Mouse (Mus musculus) hindbrain, embryonic 16.5 days (tissue): ENCODE results near the gene Rps18. TPM values are rescaled to one million over a fixed set of nuclear protein-coding genes. Genes with fewer than 3 reads are reported as not detected.
"Not testable (repeated sequence)": the region's sequence is repeated elsewhere in the genome, so short reads cannot be mapped to it uniquely, and the experiment has no call there.

Experiments used
- ATAC-seq: fragments of 200-750 bp; cut with Nextera tagmentation; 2 replicates; pipeline ENCODE4 v1.8.0; 2017; ENCODE audit warnings: moderate TSS enrichment, moderate library complexity
- H3K27ac ChIP-seq: fragments of 300-500 bp; sonication (generic); 2 replicates; pipeline ENCODE4 v1.5.1; 2014; ENCODE audit warnings: low read depth, mild to moderate bottlenecking, control low read depth, low read length, moderate library complexity
- H3K27me3 ChIP-seq: fragments of 300-500 bp; sonication (generic); replicated peaks from 2 replicates; pipeline ENCODE4 v1.6.1; 2014; ENCODE audit warnings: low read length; ENCODE audit not compliant: control insufficient read depth, insufficient read depth
- H3K36me3 ChIP-seq: fragments of 300-500 bp; sonication (generic); 2 replicates; pipeline ENCODE4 v1.6.1; 2014; ENCODE audit warnings: mild to moderate bottlenecking, low read length, moderate library complexity, mixed read lengths; ENCODE audit not compliant: control insufficient read depth, insufficient read depth
- H3K4me1 ChIP-seq: fragments of 300-500 bp; sonication (generic); 2 replicates; pipeline ENCODE4 v1.6.1; 2014; ENCODE audit warnings: low read depth, low read length; ENCODE audit not compliant: control insufficient read depth, insufficient read depth
- H3K4me2 ChIP-seq: fragments of 300-500 bp; sonication (generic); 2 replicates; pipeline ENCODE4 v1.6.1; 2014; ENCODE audit warnings: mild to moderate bottlenecking, low read length, control low read depth, moderate library complexity
- H3K4me3 ChIP-seq: fragments of 300-500 bp; sonication (generic); 2 replicates; pipeline ENCODE4 v1.5.1; 2014; ENCODE audit warnings: mild to moderate bottlenecking, low read length, control low read depth, moderate library complexity
- H3K9ac ChIP-seq: fragments of 300-500 bp; sonication (generic); 2 replicates; pipeline ENCODE4 v1.6.1; 2014; ENCODE audit warnings: low read depth, mild to moderate bottlenecking, control low read depth, low read length, moderate library complexity
- H3K9me3 ChIP-seq: fragments of 300-500 bp; sonication (generic); 2 replicates; pipeline ENCODE4 v1.6.1; 2014; ENCODE audit warnings: mild to moderate bottlenecking, low read length, moderate library complexity; ENCODE audit not compliant: control insufficient read depth
- WGBS: fragments of 180-500 bp; shearing (Covaris S2); extraction: QIAGEN DNeasy Blood & Tissue Kit; methylation state at CpG from one replicate; pipeline ENCODE4 v1.1.7; 2014; 5-methylcytosine and 5-hydroxymethylcytosine counted together
- polyA plus RNA-seq: library from polyadenylated mRNA; unstranded; fragments of >200 nt; fragmentation: Nextera tagmentation; extraction: Ambion mirVana; gene quantifications from 2 replicates; pipeline ENCODE4 v1.2.1, GENCODE M21; 2015

The Rps18 gene
- 695 and 697 TPM in 2 replicates for polyA plus RNA-seq

DNA sequence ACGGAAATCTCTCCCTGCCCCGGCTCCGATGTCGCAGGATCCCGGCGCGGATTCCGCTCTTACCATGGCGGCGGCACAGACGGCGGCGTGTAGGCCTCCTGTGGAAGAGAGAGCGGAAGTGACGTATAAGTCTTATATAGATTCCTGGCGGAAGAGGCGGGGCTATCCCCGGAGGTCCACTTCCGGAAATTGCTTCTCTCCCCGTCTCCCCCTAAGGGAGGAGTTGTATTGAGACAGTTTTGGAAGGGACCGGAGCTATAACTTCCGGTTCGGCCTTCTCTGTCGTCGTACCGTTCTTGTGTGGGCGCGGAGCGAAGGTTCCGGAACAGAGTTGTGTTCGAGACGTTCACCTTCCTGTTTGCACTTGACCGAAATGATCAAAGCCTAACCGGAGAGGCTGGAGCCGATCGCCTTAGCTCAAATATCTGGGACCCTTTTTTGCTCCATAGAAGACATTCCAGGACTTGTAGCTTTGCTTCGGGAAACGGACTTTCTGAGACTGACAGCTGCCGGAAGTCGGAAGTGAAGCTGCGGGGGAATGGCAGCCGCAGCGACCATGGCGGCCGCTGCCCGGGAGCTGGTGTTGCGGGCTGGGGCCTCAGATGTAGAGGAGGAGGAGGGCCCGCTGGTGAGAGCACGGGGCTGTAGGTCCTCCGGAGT is at the start of gene Rps18, which contains the start of gene Vps52:
Gene Rps18, minus strand, starts transcription at position 447 of the 660 bp plus-strand sequence.
Gene Vps52, plus strand, starts transcription at position 258 of the 660 bp plus-strand sequence.
- no peaks in the 10 kb centered on the region for H3K9me3 ChIP-seq
- peak within 1 kb of the TSS; percentile 79 for H3K4me3 ChIP-seq
- WGBS, result under 1% methylated on average over 50 of the region's 50 CpGs
- H3K27me3 ChIP-seq, result no peaks in the 10 kb centered on the region
- H3K9ac ChIP-seq, result peak within 1 kb of the TSS; percentile 86
- peaks cover 43% of the 10 kb centered on the region for H3K4me1 ChIP-seq
- H3K4me2 ChIP-seq, result peak within 1 kb of the TSS; percentile 88
- ATAC-seq, result peak; percentile 86
- H3K27ac ChIP-seq, result peak within 1 kb of the TSS; percentile 93
- H3K36me3 ChIP-seq, result peaks cover 18% of the 10 kb centered on the region

DNA sequence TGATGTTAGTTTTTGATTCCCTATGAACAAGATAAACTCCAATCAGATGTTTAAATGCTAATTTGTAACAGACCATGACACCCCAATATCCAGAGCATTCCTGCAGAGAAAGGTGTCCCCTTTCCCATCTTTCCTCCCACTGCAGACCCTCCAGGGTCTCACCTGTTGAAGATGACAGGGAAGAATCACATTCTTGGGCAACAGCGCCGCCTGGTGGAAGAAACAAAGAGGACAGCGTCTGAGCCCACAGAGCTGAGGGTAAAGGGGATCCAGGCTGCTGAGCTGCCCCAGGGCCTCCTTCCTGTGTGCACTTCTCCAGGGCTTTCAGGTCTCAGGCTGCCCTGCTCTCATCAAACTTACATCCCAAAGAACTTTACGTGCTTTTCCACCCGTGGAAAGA is 47.6 kb upstream of the Rps18 start:
- Histone ChIP-seq H3K9ac (no peak overlapping the region), H3K4me1 (peaks cover 3% of the 10 kb centered on the region), H3K36me3 (no peaks in the 10 kb centered on the region), H3K4me2 (no peak overlapping the region), H3K27ac (no peak overlapping the region), H3K27me3 (peaks cover 12% of the 10 kb centered on the region), H3K9me3 (no peaks in the 10 kb centered on the region), H3K4me3 (no peak overlapping the region)
- ATAC-seq, result no peak
- 4% methylated on average over 5 of the region's 5 CpGs for WGBS

DNA sequence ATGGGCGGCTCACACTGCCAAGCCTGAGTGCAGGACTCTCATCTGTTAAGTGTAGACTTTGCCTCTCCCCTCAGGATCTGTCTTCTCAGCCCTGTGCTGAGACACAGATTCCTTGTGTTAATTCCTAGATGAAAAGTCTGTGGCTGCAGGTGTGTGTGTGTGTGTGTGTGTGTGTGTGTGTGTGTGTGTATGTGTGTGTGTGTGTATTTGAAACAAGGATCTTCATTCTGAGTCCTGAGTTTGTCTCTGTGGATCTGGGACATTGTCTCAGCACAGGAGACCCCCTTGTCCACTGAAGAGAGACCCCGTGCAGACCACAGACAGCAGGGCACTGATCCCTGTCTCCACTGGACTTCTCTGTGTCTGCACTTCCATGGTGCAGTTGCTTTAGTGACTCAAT is 45.0 kb upstream of the Rps18 start:
- not testable (repeated sequence) for H3K9ac ChIP-seq, H3K9me3 ChIP-seq, H3K36me3 ChIP-seq, H3K4me2 ChIP-seq, H3K4me3 ChIP-seq, ATAC-seq, H3K27ac ChIP-seq, H3K4me1 ChIP-seq
- H3K27me3 ChIP-seq, result peaks cover 12% of the 10 kb centered on the region
- WGBS, result 59% methylated on average over 2 of the region's 2 CpGs

DNA sequence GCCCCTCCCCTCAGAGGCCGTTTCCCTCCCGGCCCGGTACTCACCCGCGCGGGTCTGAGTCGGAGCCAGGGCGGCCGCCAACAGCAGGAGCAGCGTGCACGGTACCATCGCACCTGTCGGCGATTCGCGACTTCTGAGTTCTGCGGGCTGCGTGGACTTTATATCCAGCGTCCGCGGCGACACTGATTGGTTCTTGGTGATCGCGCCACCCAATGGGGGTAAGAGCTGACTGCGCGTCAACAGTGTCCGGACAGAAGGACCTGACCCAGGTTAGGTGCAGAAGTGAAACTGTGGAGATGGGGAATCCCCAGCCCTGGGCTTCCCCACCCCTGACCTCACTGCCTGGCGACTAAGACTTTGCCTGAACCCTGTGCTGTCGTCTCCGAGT is 44.3 kb upstream of the Rps18 start, which contains the start of gene H2-K1:
Gene H2-K1, minus strand, starts transcription at position 198 of the 388 bp plus-strand sequence.
- ATAC-seq, result peak; percentile 85
- H3K27me3 ChIP-seq, result peaks cover 12% of the 10 kb centered on the region
- H3K4me2 ChIP-seq, result peak within 1 kb of the TSS; percentile 97
- peaks cover 3% of the 10 kb centered on the region for H3K4me1 ChIP-seq
- H3K4me3 ChIP-seq, result peak within 1 kb of the TSS; percentile 58
- H3K36me3 ChIP-seq, result no peaks in the 10 kb centered on the region
- WGBS, result under 1% methylated on average over 29 of the region's 30 CpGs
- peak within 1 kb of the TSS; percentile 68 for H3K9ac ChIP-seq
- no peak within 1 kb of the TSS for H3K27ac ChIP-seq
- no peaks in the 10 kb centered on the region for H3K9me3 ChIP-seq

DNA sequence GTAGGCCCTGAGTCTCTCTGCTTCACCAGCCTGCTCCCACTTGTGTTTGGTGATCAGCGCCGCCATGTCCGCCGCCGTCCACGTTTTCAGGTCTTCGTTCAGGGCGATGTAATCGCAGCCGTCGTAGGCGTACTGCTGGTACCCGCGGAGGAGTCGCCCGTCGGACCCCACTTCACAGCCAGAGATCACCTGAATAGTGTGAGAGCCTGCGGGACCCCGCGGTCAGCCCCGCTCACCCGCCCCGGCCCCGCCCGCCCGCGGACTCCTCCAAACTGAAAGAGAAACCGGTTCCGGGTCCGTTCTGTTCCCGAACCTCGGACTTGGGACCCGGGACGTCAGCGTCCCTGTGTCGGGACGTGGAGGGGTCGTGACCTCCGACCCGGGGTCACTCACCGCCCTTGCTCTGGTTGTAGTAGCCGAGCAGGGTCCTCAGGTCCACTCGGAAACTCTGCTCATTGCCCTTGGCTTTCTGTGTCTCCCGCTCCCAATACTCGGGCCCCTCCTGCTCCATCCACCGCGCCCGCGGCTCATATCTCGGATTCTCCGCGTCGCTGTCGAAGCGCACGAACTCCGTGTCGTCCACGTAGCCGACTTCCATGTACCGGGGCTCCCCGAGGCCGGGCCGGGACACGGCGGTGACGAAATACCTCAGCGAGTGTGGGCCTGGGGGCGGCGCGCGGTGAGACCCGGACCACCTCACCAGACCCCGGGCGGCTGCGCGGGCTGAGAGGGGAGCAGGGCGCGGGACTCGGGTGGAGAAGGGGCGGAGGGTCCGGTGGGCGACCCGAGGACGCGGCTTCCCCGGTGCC is 43.7 kb upstream of the Rps18 start:
- peaks cover 12% of the 10 kb centered on the region for H3K27me3 ChIP-seq
- WGBS, result 3% methylated on average over 76 of the region's 87 CpGs

DNA sequence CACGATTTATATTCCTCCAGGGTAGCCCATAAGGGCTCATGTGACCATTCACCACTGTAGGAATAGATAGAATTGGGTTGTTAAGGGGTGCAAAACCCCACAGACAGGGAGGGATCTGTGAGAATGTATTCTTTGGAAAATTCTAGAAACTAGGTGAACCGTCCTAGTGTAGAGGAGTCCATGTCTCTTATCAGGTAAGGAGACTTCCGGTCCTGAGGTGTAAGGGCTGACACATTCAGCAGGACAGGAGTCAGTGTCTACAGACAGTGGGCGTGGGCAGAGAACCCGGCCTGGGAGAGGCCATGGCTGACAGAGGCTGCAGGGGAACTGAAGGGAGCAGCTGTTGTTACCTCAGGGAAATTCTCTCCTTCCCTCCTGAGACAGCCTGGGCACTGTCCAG is 42.9 kb upstream of the Rps18 start:
- WGBS, result 63% methylated on average over 5 of the region's 5 CpGs

More for the DNA sequence above, 43.7 kb upstream of the Rps18 start:
- peak; percentile 54 for ATAC-seq
- H3K4me1 ChIP-seq, result peaks cover 3% of the 10 kb centered on the region
- no peak overlapping the region for H3K27ac ChIP-seq
- H3K4me3 ChIP-seq, result peak overlapping the region; percentile 58
- peak overlapping the region; percentile 68 for H3K9ac ChIP-seq
- H3K4me2 ChIP-seq, result peak overlapping the region; percentile 97
- no peaks in the 10 kb centered on the region for H3K36me3 ChIP-seq
- H3K9me3 ChIP-seq, result no peaks in the 10 kb centered on the region

DNA sequence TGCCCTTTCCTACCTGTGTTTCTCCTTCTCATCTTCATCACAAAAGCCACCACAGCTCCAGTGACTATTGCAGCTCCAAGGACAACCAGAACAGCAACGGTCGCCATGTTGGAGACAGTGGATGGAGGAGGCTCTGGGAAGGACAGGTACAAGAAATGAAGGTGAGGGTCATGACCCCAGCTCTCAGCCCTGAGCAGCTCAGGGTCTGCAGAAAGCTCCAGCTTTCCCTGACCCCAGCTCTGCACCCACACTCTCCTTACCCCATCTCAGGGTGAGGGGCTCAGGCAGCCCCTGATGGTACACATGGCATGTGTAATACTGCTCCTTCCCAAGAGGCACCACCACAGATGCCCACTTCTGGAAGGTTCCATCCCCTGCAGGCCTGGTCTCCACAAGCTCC is 41.2 kb upstream of the Rps18 start:
- not testable (repeated sequence) for H3K4me2 ChIP-seq, H3K9ac ChIP-seq, H3K4me3 ChIP-seq, H3K27ac ChIP-seq, H3K9me3 ChIP-seq, H3K36me3 ChIP-seq, ATAC-seq, H3K4me1 ChIP-seq
- WGBS, result 96% methylated on average over 2 of the region's 2 CpGs
- peaks cover 12% of the 10 kb centered on the region for H3K27me3 ChIP-seq

More for the DNA sequence above, 42.9 kb upstream of the Rps18 start:
- H3K27ac ChIP-seq, H3K4me2 ChIP-seq, H3K4me1 ChIP-seq, H3K4me3 ChIP-seq, ATAC-seq, H3K9me3 ChIP-seq, H3K9ac ChIP-seq, H3K36me3 ChIP-seq: not testable (repeated sequence)
- peaks cover 12% of the 10 kb centered on the region for H3K27me3 ChIP-seq

DNA sequence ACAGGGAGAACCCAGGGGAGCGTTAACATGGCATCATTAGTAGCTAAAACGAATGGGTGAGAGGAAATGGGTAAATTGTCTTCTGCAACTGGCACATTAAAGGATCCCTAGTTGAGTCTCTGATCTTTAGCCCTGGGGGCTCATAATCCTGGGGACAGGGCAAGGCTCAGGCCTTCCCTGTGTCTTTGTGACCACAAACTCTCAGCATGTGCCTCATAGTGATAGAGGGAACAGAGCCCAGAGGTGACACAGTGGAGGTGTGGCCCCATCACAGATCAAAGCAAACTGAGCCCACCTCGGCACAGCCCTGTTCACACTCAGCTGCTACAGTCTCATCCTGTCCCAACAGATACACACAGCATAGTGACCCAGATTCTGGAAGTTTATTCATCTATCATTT is 39.9 kb upstream of the Rps18 start:
- 75% methylated on average over 3 of the region's 3 CpGs for WGBS
- Histone ChIP-seq H3K4me2 (no peak overlapping the region), H3K4me1 (peaks cover 3% of the 10 kb centered on the region), H3K27ac (no peak overlapping the region), H3K27me3 (peaks cover 6% of the 10 kb centered on the region), H3K36me3 (no peaks in the 10 kb centered on the region), H3K4me3 (no peak overlapping the region), H3K9me3 (no peaks in the 10 kb centered on the region), H3K9ac (no peak overlapping the region)
- no peak for ATAC-seq

DNA sequence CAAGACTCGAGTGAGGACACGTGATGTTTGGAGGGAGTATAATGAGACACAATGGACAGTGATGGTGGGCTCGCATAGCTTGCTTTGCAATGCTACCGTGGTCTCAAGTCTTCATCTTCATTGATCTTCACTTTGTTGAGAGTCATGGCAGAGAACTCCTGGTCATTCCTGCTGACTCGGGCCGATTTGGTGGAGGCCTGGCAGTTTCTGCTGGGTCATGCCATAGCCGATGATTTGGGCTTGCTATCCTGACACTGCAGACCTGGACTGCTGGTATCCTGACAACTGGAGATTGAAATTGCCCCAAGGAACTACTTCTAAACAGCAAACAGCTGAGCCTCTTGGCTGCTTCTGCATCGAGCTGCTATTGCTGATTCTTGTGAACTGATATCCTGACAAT is 39.2 kb upstream of the Rps18 start:
- no peaks in the 10 kb centered on the region for H3K36me3 ChIP-seq
- no peak overlapping the region for H3K4me2 ChIP-seq
- H3K27me3 ChIP-seq, result peaks cover 1% of the 10 kb centered on the region
- H3K9ac ChIP-seq, result no peak overlapping the region
- H3K27ac ChIP-seq, result no peak overlapping the region
- no peak overlapping the region for H3K4me3 ChIP-seq
- peaks cover 2% of the 10 kb centered on the region for H3K4me1 ChIP-seq
- H3K9me3 ChIP-seq, result no peaks in the 10 kb centered on the region
- ATAC-seq, result no peak
- WGBS, result 89% methylated on average over 8 of the region's 8 CpGs
